Mouse (Mus musculus) small intestine, adult 2 months (tissue): ENCODE results near the gene Mlx.

Experiments
- CTCF ChIP-seq: fragments of 200-500 bp; IDR thresholded peaks from 2 replicates; pipeline ENCODE4 v1.5.1; 2012; ENCODE audit warnings: low read depth, mild to moderate bottlenecking, control low read depth, inconsistent platforms, low read length, moderate library complexity, mixed read lengths; ENCODE audit not compliant: insufficient replicate concordance, insufficient read length; ENCODE audit errors: extremely low read depth
- POLR2A ChIP-seq: fragments of 200-500 bp; IDR thresholded peaks from 2 replicates; pipeline ENCODE4 v1.6.1; 2012; ENCODE audit warnings: low read depth, mild to moderate bottlenecking, control low read depth, inconsistent platforms, low read length, moderate library complexity

GRCm38 (mm10) chr11:101046440-101046839 is 40.6 kb upstream of the Mlx start:
- TF ChIP-seq CTCF (no peak), POLR2A (no peak)
